Mouse (Mus musculus) frontal cortex, adult 2 months (tissue): ENCODE data around the gene Gm10271. TPM values are rescaled to one million over a fixed set of nuclear protein-coding genes. Genes with fewer than 3 reads are reported as not detected.

ENCODE experiments used
- DNase-seq, 2 experiments: peaks; one replicate each; pipeline ENCODE4 v3.0.0; 2022; ENCODE audit warnings: low spot score in 1 of 2; ENCODE audit errors: extremely low spot score in 1 of 2
- polyA plus RNA-seq: library from polyadenylated mRNA; depleted of rRNA; stranded (reverse); fragments of >200 nt; gene quantifications from 2 replicates; pipeline ENCODE4 v1.2.3, GENCODE M21; 2012

The Gm10271 gene
- polyA plus RNA-seq, 1 experiment: not detected

- DNase-seq: no peak
Observed at GRCm38 (mm10) chr10:116980273-116980672, 7.9 kb upstream of the Gm10271 start.

DNA sequence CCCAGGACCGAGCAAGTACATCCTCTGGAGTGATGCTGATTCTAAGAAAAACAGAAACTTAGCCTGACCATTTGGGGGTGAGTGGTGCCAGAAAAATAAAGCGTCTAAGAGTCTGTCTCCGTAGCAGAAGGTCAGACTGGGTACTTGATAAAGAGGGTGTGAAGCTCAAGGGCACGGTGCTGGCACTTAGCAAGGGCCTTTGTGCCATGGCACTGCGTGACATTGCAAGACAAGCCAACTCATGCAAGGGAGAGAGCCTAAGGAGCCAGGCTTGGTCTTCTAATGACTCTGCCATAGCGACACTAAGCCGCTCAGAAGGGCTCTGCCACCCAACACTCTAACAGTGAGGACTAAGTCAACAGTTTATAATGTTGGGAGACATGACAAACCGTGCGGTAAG lies 6.4 kb upstream of the Gm10271 start:
- no peak for DNase-seq

- no peak for DNase-seq
Observed at GRCm38 (mm10) chr10:116977858-116978257, 5.4 kb upstream of the Gm10271 start.

DNA sequence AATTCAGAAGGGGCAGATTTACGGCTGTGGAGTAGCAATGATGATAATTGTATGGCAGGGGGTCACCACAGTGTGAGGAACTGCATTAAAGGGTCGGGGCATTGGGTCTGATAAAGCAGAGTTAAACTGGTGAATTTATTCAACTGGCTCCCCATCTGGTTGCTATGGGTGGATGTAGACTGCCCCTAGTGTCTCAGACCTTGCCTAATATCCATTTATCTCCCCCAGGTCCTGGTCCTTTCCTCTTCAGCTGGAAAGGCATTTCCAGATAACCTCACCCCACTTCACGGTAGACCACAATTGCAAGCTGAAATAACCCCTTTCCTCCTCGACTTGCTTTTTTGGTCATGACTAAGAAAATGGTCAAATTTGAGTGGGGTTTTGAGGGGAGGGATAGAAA lies 5.0 kb upstream of the Gm10271 start:
- no peak for DNase-seq

GRCm38 (mm10) chr10:116968741-116969140 lies 3.7 kb downstream of the Gm10271 start:
- DNase-seq: no peak

GRCm38 (mm10) chr10:116966065-116966464 lies 6.3 kb downstream of the Gm10271 start:
- DNase-seq: no peak

- DNase-seq: no peak
Observed at GRCm38 (mm10) chr10:116965297-116965696, 7.1 kb downstream of the Gm10271 start.

- DNase-seq: no peak
Observed at GRCm38 (mm10) chr10:116964571-116964970, 7.8 kb downstream of the Gm10271 start.

- no peak for DNase-seq
Observed at GRCm38 (mm10) chr10:116964084-116964483, 8.3 kb downstream of the Gm10271 start.

DNA sequence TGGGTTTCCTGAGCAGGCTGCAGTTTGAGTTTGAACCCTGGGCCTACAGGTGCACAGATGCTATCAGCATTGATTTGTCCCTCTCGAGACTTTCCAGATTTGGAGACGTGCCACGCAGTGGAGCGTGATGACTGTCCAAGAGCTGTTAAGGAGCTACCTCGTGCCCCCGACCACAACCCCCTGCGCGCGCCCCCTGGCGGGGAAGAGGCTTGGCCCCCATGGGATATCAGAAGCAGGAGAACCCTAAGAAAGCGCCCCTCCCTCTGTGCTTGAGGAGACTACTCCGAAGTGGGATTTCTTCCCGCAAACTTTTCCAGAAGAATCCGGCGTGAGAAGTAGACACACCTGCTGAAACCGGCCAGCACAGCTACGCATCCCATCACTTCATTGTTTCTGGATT lies 9.6 kb downstream of the Gm10271 start:
- no peak for DNase-seq

DNA sequence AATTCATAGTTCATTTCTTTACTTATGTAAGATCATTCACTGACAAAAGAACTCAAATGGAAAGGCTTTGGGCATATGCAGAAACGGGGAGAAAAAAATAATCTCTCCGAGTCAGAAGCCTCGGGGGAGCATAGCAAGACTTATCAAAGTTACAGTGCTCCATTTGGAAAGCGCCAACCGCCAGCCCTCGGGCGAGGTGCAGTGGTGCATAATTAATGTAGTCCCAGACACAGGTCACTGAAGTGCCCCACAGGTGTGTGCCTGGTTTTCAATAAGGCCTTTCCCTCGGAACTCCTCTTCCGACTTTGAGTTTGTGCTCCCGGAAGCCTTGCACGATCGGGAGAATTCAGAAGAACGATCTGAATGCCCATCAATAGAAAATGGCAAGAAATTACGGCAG lies 10.3 kb downstream of the Gm10271 start:
- DNase-seq: no peak

GRCm38 (mm10) chr10:116957867-116958551 lies 14.4 kb downstream of the Gm10271 start:
- DNase-seq: no peak

DNA sequence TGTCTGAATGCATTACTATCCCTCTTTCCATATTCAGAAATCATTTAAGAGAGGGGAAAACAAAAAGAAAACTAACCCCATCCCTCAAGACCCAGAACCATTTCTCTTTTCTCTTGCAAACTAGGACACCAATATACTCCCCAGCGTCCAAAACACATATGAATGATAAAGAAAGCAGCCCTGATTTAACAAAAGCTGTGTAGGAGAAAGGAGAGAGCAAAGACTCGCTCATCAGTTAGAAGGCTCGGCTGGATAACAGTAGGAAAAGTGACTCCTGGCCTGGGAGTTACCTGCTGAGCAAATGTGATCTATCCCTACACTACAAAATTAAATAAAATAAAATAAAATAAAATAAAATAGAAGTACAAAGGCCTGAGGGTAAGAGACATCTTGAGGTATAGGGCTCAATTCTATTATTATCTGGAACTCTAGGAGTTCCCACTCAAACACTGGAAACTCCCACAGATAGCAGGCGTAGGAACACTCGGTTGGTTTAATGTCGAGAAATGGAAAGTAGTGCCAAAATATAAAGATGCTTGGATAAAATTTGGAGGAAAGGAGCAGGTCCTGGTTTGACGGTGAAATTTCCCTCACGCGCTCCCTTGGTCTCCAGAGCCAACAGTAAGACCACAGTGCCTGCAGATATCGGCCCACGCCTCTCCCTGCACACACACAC lies 15.8 kb downstream of the Gm10271 start:
- DNase-seq: peak in 1 of 2 experiments; percentile 32

- DNase-seq: no peak
Observed at GRCm38 (mm10) chr10:116955191-116955590, 17.2 kb downstream of the Gm10271 start.

GRCm38 (mm10) chr10:116950886-116951285 lies 21.5 kb downstream of the Gm10271 start:
- DNase-seq: no peak

- peak; percentile 75 to 90 for DNase-seq
Observed at GRCm38 (mm10) chr10:116950009-116950769, 22.2 kb downstream of the Gm10271 start, which contains the start of gene Rab3ip. Gene Rab3ip, minus strand, starts transcription at chr10:116950769.

- no peak for DNase-seq
Observed at GRCm38 (mm10) chr10:116949111-116950008, 23.0 kb downstream of the Gm10271 start.

DNA sequence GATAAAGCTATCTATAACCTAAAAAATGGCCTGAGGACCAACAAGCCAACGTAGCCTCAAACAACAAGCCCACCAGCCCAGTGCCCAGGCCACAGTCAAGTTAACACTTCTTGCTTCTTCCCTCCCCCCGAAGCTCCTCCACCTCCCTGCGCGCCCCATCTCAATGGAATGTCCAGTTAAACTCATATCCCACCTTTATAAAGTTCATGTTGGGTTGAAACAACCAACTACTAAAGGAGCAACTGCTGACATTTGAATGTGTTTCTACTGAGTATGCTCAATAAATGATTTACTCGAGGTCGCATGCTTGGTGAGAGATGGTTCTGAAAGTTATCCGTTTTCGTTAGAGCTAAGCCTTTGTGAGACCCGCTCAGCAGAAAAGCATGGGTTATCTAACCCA lies 24.0 kb downstream of the Gm10271 start:
- no peak for DNase-seq

GRCm38 (mm10) chr10:116944940-116945339 lies 27.5 kb downstream of the Gm10271 start:
- DNase-seq: no peak

- no peak for DNase-seq
Observed at GRCm38 (mm10) chr10:116944144-116944543, 28.3 kb downstream of the Gm10271 start.
